Mouse (Mus musculus): Measurements from ENCODE around the gene Utp20. TPM values are rescaled to one million over a fixed set of nuclear protein-coding genes. Genes with fewer than 3 reads are reported as not detected.
A peak's percentile ranks its signal among the peaks of the same experiment; 100 is the strongest.

Gene Utp20
- total RNA-seq, 1 experiment from 2014 or later, result 7.4 TPM

GRCm38 (mm10) chr10:88730571-88731495 lies 95.8 kb downstream of the Utp20 start, which contains the start of gene Arl1:
Gene Arl1 (plus strand): TSS chr10:88730858.
- ATAC-seq (replicated peaks; ENCODE audit: insufficient number of reproducible peaks, low FRiP score, low TSS enrichment, poor library complexity, severe bottlenecking), result peak; percentile 71

GRCm38 (mm10) chr10:88728166-88728565 lies 98.4 kb downstream of the Utp20 start:
- no peak for ATAC-seq (replicated peaks; ENCODE audit: insufficient number of reproducible peaks, low FRiP score, low TSS enrichment, poor library complexity, severe bottlenecking)

GRCm38 (mm10) chr10:88727128-88727527 lies 99.5 kb downstream of the Utp20 start:
- no peak for ATAC-seq (replicated peaks; ENCODE audit: insufficient number of reproducible peaks, low FRiP score, low TSS enrichment, poor library complexity, severe bottlenecking)

GRCm38 (mm10) chr10:88725343-88725742 lies 101.3 kb downstream of the Utp20 start:
- ATAC-seq (replicated peaks; ENCODE audit: insufficient number of reproducible peaks, low FRiP score, low TSS enrichment, poor library complexity, severe bottlenecking), result peak; percentile 64; the same call in 1 of the 2 replicates

- no peak for ATAC-seq (replicated peaks; ENCODE audit: insufficient number of reproducible peaks, low FRiP score, low TSS enrichment, poor library complexity, severe bottlenecking)
Measured at GRCm38 (mm10) chr10:88719618-88720017, 107.0 kb downstream of the Utp20 start.

- ATAC-seq (replicated peaks; ENCODE audit: insufficient number of reproducible peaks, low FRiP score, low TSS enrichment, poor library complexity, severe bottlenecking), result no peak
Measured at GRCm38 (mm10) chr10:88717756-88718025, 108.9 kb downstream of the Utp20 start.

GRCm38 (mm10) chr10:88716986-88717755 lies 109.4 kb downstream of the Utp20 start:
- no peak for ATAC-seq (replicated peaks; ENCODE audit: insufficient number of reproducible peaks, low FRiP score, low TSS enrichment, poor library complexity, severe bottlenecking)

- no peak for ATAC-seq (replicated peaks; ENCODE audit: insufficient number of reproducible peaks, low FRiP score, low TSS enrichment, poor library complexity, severe bottlenecking)
Measured at GRCm38 (mm10) chr10:88715621-88716020, 111.0 kb downstream of the Utp20 start.

GRCm38 (mm10) chr10:88714744-88715143 lies 111.9 kb downstream of the Utp20 start:
- no peak for ATAC-seq (replicated peaks; ENCODE audit: insufficient number of reproducible peaks, low FRiP score, low TSS enrichment, poor library complexity, severe bottlenecking)

GRCm38 (mm10) chr10:88712359-88712758 lies 114.2 kb downstream of the Utp20 start:
- ATAC-seq (replicated peaks; ENCODE audit: insufficient number of reproducible peaks, low FRiP score, low TSS enrichment, poor library complexity, severe bottlenecking), result peak; percentile 66; the same call in 1 of the 2 replicates

GRCm38 (mm10) chr10:88708671-88709523 lies 117.7 kb downstream of the Utp20 start:
- peak; percentile 59 for ATAC-seq (replicated peaks; ENCODE audit: insufficient number of reproducible peaks, low FRiP score, low TSS enrichment, poor library complexity, severe bottlenecking)

GRCm38 (mm10) chr10:88700938-88701337 lies 125.7 kb downstream of the Utp20 start:
- no peak for ATAC-seq (replicated peaks; ENCODE audit: insufficient number of reproducible peaks, low FRiP score, low TSS enrichment, poor library complexity, severe bottlenecking)

Other genes starting within 250 kb of the Utp20 start
- not detected in 3 replicates for gene Mybpc1, start 221.7 kb downstream of the Utp20 start, total RNA-seq (2017)
- 5.6 to 16.1 TPM (median 15.2 TPM) in 3 replicates for gene Spic, start 141.8 kb downstream of the Utp20 start, total RNA-seq (2017)
- gene Arl1, start 95.9 kb downstream of the Utp20 start, total RNA-seq (2017), result 94.4 to 130 TPM (median 120 TPM) in 3 replicates
- gene Slc5a8, start 59.2 kb upstream of the Utp20 start, total RNA-seq (2017), result not detected in 3 replicates

Measured in monocyte, adult 5-6 weeks (primary cell).